Mouse (Mus musculus) kidney, embryonic 16.5 days (tissue): ENCODE measurements at regions not wholly inside any gene's neighbourhood (a gene's known extent, or its start where the extent isn't known, plus 50 kb on each side); places are given as distances from the start of the nearest gene placed in this dataset.

Experiments
- ATAC-seq: fragments of 200-750 bp; cut with Nextera tagmentation; 2 replicates; pipeline ENCODE4 v1.8.0; 2017; ENCODE audit warnings: moderate TSS enrichment; ENCODE audit not compliant: low FRiP score, low TSS enrichment
- H3K27ac ChIP-seq: fragments of 300-500 bp; sonication (generic); 2 replicates; pipeline ENCODE4 v1.5.1; 2014; ENCODE audit warnings: low read length
- H3K27me3 ChIP-seq: fragments of 300-500 bp; sonication (generic); 2 replicates; pipeline ENCODE4 v1.6.1; 2014; ENCODE audit warnings: low read length, control low read depth, mixed read lengths; ENCODE audit not compliant: insufficient read depth
- H3K36me3 ChIP-seq: fragments of 300-500 bp; sonication (generic); 2 replicates; pipeline ENCODE4 v1.6.1; 2014; ENCODE audit warnings: low read length, control low read depth, mixed read lengths; ENCODE audit not compliant: insufficient read depth
- H3K4me1 ChIP-seq: fragments of 300-500 bp; sonication (generic); 2 replicates; pipeline ENCODE4 v1.6.1; 2014; ENCODE audit warnings: low read length, control low read depth, mixed read lengths; ENCODE audit not compliant: insufficient read depth
- H3K4me2 ChIP-seq: fragments of 300-500 bp; sonication (generic); replicated peaks from 2 replicates; pipeline ENCODE4 v1.6.1; 2014; ENCODE audit warnings: low read depth, low read length
- H3K4me3 ChIP-seq: fragments of 300-500 bp; sonication (generic); 2 replicates; pipeline ENCODE4 v1.5.1; 2014; ENCODE audit warnings: mild to moderate bottlenecking, low read length
- H3K9ac ChIP-seq: fragments of 300-500 bp; sonication (generic); replicated peaks from 2 replicates; pipeline ENCODE4 v1.6.1; 2014; ENCODE audit warnings: low read length
- H3K9me3 ChIP-seq: fragments of 300-500 bp; sonication (generic); 2 replicates; pipeline ENCODE4 v1.6.1; 2016; ENCODE audit warnings: low read length, control low read depth
- WGBS: fragments of 180-500 bp; shearing (Covaris S2); extraction: QIAGEN DNeasy Blood & Tissue Kit; methylation state at CpG from one replicate; pipeline ENCODE4 v1.1.7; 2014; 5-methylcytosine and 5-hydroxymethylcytosine counted together

- no peak overlapping the region for H3K4me2 ChIP-seq
- H3K9ac ChIP-seq: no peak overlapping the region
- no peaks in the 10 kb centered on the region for H3K27me3 ChIP-seq
- no peak overlapping the region for H3K27ac ChIP-seq
- no peaks in the 10 kb centered on the region for H3K4me1 ChIP-seq
- H3K9me3 ChIP-seq: no peaks in the 10 kb centered on the region
- WGBS: 50% methylated on average over 5 of the region's 5 CpGs
- ATAC-seq: no peak
- H3K36me3 ChIP-seq: no peaks in the 10 kb centered on the region
- no peak overlapping the region for H3K4me3 ChIP-seq
Measured at GRCm38 (mm10) chr4:92833835-92834234, 501.5 kb downstream of the Tusc1 start.

DNA sequence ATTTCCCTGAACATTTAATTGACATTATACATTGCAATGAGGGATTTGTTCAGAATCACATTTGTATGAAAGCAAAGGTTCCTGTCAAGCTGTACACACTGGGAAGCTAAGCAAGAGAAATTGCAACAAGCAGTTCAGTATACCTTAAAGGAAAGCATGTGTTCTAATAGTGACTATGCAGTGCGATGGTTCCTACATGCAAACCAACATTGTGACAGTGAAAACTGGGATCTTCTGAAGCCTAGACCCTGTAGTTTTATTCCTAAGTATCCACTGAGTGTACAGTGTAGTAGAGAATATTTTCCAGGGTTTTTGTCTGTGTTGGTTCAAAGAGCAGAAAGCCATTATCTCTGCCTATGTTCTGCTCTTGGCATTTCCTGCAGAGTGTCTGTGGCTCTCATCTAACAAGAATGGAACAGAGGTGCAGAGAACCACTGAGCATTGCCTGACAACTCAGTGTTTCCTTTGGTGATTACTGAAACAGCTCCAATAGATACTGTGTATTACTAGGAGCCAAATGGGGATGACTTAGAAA lies 504.1 kb downstream of the Tusc1 start:
- H3K4me1 ChIP-seq: no peaks in the 10 kb centered on the region
- ATAC-seq: no peak
- H3K9me3 ChIP-seq: no peaks in the 10 kb centered on the region
- WGBS: 87% methylated on average over 1 of the region's 1 CpGs
- H3K27ac ChIP-seq: no peak overlapping the region
- H3K36me3 ChIP-seq: no peaks in the 10 kb centered on the region
- H3K27me3 ChIP-seq: no peaks in the 10 kb centered on the region
- H3K4me2 ChIP-seq: no peak overlapping the region
- H3K9ac ChIP-seq: no peak overlapping the region
- no peak overlapping the region for H3K4me3 ChIP-seq

- ATAC-seq: no peak
- Histone ChIP-seq H3K27ac (no peak overlapping the region), H3K9me3 (no peaks in the 10 kb centered on the region), H3K9ac (no peak overlapping the region), H3K4me3 (no peak overlapping the region), H3K4me1 (no peaks in the 10 kb centered on the region), H3K36me3 (no peaks in the 10 kb centered on the region), H3K4me2 (no peak overlapping the region), H3K27me3 (no peaks in the 10 kb centered on the region)
Measured at GRCm38 (mm10) chr4:92827831-92828230, 507.5 kb downstream of the Tusc1 start.

DNA sequence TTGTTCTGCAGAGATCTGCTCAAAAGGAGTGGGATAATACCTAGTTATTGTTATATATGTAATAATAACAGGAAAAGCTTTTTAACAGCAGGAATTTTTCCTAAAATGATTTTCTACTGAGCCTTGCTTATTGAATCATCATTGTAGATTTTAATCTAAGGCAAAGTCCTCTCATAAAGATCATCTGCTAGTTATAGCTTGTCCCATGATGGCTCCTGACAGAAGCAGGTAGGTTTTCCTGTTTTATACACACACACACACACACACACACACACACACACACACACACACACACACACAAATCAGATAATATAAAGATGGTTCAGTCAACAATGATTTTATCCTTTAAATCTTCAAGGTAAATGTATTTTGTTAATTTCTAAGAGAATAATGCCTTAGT lies 507.9 kb downstream of the Tusc1 start:
- Histone ChIP-seq H3K36me3 (no peaks in the 10 kb centered on the region), H3K27me3 (no peaks in the 10 kb centered on the region), H3K4me3 (no peak overlapping the region), H3K4me2 (no peak overlapping the region), H3K9ac (no peak overlapping the region), H3K4me1 (no peaks in the 10 kb centered on the region), H3K27ac (no peak overlapping the region), H3K9me3 (no peaks in the 10 kb centered on the region)
- no peak for ATAC-seq

DNA sequence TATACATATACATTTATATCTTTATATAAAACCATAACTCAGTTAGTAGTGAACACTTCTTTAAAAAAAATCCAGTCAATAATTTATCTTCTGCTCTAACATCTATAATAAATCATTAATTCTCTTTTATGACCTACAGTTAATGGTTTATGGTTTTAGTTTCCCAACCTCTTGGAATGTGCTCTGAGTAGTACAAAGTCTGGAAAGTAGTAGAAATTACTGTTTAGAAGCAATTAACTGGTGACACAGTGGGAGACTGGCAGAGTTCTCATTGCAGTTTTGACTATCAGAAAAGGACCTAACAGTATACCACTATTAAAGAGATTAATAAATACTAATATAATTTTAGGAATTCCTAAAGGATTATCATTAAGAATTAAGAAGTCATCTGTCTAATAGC lies 508.3 kb downstream of the Tusc1 start:
- H3K9ac ChIP-seq: no peak overlapping the region
- H3K9me3 ChIP-seq: no peaks in the 10 kb centered on the region
- no peak overlapping the region for H3K4me3 ChIP-seq
- no peaks in the 10 kb centered on the region for H3K4me1 ChIP-seq
- H3K4me2 ChIP-seq: no peak overlapping the region
- H3K27me3 ChIP-seq: no peaks in the 10 kb centered on the region
- H3K36me3 ChIP-seq: no peaks in the 10 kb centered on the region
- H3K27ac ChIP-seq: no peak overlapping the region
- peak; percentile 54; the same call in 1 of the 2 replicates for ATAC-seq

- Histone ChIP-seq H3K4me3 (no peak overlapping the region), H3K27me3 (no peaks in the 10 kb centered on the region), H3K4me2 (no peak overlapping the region), H3K36me3 (no peaks in the 10 kb centered on the region), H3K27ac (no peak overlapping the region), H3K9ac (no peak overlapping the region), H3K4me1 (no peaks in the 10 kb centered on the region), H3K9me3 (no peaks in the 10 kb centered on the region)
- WGBS: 92% methylated on average over 1 of the region's 1 CpGs
- no peak for ATAC-seq
Measured at GRCm38 (mm10) chr4:92788157-92788556, 547.2 kb downstream of the Tusc1 start.

GRCm38 (mm10) chr4:92778076-92778475 lies 557.2 kb downstream of the Tusc1 start:
- H3K27ac ChIP-seq: no peak overlapping the region
- no peaks in the 10 kb centered on the region for H3K27me3 ChIP-seq
- no peaks in the 10 kb centered on the region for H3K36me3 ChIP-seq
- no peaks in the 10 kb centered on the region for H3K9me3 ChIP-seq
- H3K4me2 ChIP-seq: no peak overlapping the region
- no peak overlapping the region for H3K4me3 ChIP-seq
- 84% methylated on average over 4 of the region's 4 CpGs for WGBS
- H3K9ac ChIP-seq: no peak overlapping the region
- no peaks in the 10 kb centered on the region for H3K4me1 ChIP-seq
- ATAC-seq: no peak

DNA sequence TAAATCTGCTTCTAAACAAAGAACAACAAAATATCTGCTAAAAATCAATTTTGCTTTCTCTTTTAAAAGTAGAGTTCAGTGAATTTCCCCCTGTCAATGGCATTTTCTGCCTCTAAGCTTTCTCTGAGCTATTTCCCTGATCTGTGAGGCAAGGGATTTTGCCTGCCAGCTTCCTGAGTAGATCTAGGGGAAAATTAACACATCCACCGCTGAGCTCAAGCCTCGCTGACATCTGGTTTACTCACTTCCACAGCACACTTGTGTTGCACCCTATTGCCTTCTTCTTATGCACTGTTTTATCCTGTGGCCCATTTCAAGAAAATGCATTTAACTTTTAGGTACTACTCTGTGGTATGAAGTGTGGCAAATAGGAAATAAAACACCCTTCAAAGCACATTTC lies 556.5 kb upstream of the Gm12666 start:
- H3K27ac ChIP-seq: no peak overlapping the region
- H3K4me3 ChIP-seq: no peak overlapping the region
- H3K9ac ChIP-seq: no peak overlapping the region
- H3K36me3 ChIP-seq: no peaks in the 10 kb centered on the region
- 54% methylated on average over 2 of the region's 2 CpGs for WGBS
- no peaks in the 10 kb centered on the region for H3K27me3 ChIP-seq
- no peaks in the 10 kb centered on the region for H3K9me3 ChIP-seq
- H3K4me2 ChIP-seq: no peak overlapping the region
- no peaks in the 10 kb centered on the region for H3K4me1 ChIP-seq
- ATAC-seq: no peak

DNA sequence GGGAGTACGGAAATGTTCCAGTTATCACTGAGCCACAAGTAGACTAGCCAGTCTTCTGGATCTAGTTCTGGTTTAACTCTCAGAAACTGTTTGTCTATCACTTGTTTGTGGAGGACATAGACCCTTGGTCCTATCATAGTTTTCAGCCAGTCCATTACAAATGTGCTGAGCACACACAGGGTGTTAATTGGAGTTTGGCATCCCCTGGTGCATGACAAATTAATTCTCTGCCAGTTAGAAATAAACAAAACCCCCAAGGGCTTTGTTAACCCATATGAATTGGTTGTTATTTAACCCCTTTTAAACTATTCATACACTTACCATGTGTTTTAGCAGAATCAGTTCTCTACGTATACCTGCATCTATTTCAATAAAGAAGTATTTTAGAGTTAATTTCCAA lies 554.7 kb upstream of the Gm12666 start:
- Histone ChIP-seq H3K4me1 (no peaks in the 10 kb centered on the region), H3K4me2 (no peak overlapping the region), H3K9ac (no peak overlapping the region), H3K27me3 (no peaks in the 10 kb centered on the region), H3K9me3 (no peaks in the 10 kb centered on the region), H3K27ac (no peak overlapping the region), H3K4me3 (no peak overlapping the region), H3K36me3 (no peaks in the 10 kb centered on the region)
- ATAC-seq: no peak
- WGBS: 78% methylated on average over 2 of the region's 2 CpGs

DNA sequence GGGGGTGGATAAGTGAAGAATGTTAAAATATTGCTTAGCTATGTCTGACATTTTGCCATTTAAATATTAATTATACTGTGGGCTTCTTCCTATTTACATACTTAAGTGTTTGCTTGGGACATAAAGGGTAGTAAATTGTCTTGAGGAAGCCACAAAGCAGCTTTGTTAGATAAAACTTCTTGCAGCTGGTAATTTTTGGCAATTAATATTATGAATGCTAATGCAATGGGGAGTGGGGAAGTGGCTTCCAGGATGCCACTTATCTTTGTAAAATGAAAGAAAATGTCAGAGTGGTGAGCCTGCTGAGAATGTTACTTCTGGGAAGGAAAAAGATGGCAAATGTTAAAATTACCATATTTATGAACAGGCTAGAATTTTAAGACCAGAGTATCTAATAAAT lies 511.2 kb upstream of the Gm12666 start:
- Histone ChIP-seq H3K27ac (no peak overlapping the region), H3K4me2 (no peak overlapping the region), H3K36me3 (no peaks in the 10 kb centered on the region), H3K9ac (no peak overlapping the region), H3K4me1 (no peaks in the 10 kb centered on the region), H3K9me3 (no peaks in the 10 kb centered on the region), H3K4me3 (no peak overlapping the region), H3K27me3 (no peaks in the 10 kb centered on the region)
- ATAC-seq: no peak
